Mouse (Mus musculus) monocyte, adult 2 months (primary cell): ENCODE measurements around the gene Mocs1.
A peak's percentile ranks its signal among the peaks of the same experiment; 100 is the strongest.

ENCODE experiments used
- DNase-seq, 2 experiments: peaks; one replicate each; pipeline ENCODE4 v3.0.0; 2022; ENCODE audit warnings: low spot score in 2 of 2, low read depth in 1 of 2

Gene Mocs1

DNA sequence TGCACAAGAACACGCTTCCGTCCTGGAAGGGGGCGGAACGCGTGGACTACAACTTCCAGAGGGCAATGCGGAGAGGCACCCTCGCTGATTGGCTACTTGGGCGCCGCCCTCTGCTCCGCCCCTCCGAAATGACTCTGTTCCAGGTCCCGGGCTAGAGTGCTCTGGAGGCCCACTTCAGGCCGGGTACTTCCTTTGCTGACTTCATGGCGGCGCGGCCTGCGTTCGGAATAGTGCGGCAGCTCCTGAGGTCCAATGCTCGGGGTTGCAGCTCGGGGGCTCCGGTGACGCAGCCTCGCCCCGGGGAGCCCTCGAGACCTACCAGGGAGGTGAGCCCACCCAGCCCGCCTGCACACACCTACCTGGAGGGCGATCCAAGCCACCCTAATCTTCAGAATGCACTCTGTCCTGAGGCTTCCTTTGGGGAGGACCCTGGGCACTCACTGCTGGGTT, at the start of gene Mocs1:
Gene Mocs1, plus strand, starts transcription at position 124 of the 450 bp plus-strand sequence.
- DNase-seq = peak; percentile 84 to 86

DNA sequence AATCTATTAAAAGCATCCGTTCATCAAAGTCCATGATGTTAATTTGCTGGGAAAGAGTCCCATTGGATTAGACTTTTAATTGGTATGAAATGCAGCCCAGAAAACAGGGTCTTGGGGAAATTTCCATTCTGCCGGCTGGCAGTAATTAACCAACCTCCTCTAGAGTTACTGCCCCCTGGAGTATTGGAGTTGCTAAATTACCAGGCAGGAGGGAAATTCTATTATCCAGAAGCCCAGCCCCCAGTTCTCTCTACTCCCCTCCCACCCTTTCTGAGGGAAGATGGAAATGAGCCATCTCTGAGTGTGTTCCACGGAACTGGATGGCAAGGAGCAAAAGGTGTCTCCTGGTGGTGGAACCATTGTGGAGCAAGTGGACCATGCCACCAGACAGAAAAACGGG, 48.5 kb upstream of the Mocs1 start:
- no peak for DNase-seq

DNA sequence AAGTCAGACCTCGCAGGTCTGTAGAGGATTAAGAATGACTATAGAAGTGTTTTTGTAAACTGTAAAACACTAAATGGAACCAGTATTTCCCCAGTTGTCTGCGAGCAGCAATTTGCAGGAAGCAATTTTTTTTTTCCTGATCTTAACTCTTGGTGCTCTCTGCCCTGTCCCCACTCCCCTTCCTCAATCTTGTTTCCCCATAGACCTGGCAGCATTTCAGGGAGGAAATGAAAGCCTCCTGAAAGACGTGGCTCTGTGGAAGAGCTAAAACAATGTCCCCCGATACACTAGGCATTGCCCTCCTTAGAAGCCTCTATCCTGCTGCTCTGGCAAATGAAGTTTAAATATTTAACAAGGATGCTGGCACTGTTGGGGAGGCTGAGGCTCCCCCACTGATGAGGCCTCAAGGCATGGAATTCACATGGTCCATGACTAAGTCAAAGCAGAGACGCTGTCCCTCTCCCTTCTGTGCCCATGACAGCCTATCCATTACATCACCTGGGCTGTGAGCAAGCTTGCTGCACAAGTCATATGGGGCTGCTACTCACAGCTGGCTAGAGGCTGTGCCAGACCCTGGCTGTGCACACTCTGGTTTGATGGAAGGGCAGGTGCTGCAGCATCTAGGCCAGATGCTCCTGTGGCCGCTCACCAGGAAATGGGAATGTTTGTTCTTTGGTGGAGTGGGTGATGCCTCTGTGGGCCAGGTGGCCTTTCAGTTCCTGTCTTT, 43.8 kb upstream of the Mocs1 start:
- no peak for DNase-seq

DNA sequence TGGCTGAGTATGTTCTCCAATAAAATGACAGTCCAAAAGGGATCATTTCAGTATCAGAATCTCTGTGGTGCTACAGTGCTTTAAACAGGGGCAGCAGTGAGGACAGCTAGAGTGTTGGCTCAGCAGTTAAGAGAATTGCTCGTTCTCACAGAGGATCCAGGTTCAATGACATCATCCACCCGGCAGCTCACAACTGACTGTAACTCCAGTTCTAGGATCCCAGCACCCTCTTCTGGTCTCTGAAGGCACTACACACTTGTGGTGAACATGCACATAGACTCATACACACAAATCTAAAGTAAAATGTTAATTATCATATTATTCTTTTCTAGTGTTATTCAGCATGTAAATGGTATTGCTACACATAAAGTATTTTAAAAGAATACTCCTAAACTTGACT, 40.4 kb upstream of the Mocs1 start:
- no peak for DNase-seq

DNA sequence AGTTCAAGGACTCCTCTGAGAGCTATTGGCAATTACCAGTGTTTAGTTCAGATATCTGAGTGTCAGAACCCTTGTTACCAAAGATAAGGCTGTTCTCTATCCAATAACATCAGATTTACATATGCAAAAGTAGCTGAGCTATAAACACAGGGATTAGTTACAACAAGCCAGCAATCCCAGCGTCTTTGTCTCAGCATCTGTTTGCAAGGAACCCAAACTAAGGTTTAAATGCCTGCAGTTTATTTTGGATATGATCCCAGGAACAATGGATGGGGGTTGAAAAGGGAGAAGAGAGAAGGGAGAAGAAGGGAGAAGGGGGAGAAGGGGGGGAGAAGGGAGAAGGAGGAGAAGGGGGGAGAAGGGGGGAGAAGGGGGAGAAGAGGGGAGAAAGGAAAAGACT, 35.4 kb upstream of the Mocs1 start:
- DNase-seq = no peak

DNA sequence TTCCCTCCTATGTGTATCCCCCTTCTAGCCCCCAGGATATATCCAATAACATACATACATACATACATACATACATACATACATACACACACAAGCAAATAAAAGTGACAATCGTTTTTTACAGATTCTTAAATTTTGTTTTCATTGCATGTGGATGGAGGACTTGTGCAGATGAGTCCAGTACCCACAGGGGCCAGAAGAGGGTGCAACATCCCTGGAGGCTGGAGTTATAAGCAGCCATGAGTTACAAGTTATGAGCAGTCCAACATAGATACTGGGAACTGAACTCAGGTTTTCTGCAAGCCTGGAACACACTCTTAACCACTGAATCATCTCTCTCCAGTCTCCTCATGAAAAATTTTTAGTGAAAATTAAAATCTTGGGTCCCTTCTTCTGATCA, 33.3 kb upstream of the Mocs1 start:
- DNase-seq = no peak

DNA sequence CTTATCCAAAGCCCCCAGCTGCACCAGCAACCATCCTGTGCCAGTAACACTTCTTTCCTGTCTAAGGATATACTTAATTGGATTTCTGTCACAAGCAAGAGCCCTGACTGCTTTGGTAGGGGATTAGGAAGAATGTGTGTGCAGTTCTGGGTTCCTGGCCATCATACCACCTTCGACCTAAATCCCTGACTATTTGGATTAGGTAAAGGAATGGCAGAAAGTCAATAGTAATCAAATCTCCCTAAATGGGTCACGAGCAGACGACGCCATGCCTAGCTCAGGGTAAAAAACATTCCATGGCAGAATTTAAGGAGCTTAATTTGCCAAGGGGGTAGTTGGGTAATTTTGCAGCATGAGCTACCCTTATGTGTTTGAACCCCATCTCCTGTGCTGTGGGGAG, 28.6 kb upstream of the Mocs1 start:
- DNase-seq = no peak

DNA sequence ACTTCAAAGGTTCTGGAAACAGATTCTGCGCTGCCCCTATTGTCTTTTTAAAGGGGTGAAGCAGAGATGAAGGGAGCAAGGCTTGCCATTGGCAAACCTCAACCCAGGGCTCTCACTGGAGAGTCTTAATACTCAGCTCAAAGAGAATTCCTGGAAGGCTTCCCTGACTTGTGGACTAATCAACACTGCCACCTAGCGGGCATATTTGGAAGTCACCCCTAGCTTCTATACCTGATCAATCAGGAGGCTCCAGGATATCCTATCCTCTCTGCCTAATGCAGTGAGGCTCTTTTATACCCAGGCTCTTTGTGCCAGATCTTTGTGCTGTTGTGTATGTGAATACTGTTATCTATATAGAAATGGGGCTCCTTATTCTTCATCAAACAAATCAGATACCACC, 28.0 kb upstream of the Mocs1 start:
- peak in 1 of 2 experiments; percentile 40 for DNase-seq

DNA sequence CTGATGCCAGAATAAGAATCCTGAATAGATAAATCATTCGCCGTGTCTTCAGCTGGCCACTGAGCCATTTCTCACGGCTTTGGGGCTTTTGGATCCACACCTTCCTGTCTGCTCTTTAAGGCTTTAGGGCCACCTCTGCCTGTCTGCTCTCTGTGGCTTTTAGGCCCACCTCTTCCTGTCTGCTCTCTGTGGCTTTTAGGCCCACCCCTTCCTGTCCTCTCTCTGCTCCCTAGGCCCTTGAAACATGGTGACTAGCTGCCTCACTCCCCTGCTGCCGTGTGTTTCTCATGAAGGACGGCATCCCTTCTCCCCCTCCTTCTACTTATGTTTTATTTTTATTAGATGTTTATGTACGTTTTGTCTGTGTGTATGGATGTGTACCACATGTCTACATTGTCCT, 25.0 kb upstream of the Mocs1 start:
- no peak for DNase-seq

DNA sequence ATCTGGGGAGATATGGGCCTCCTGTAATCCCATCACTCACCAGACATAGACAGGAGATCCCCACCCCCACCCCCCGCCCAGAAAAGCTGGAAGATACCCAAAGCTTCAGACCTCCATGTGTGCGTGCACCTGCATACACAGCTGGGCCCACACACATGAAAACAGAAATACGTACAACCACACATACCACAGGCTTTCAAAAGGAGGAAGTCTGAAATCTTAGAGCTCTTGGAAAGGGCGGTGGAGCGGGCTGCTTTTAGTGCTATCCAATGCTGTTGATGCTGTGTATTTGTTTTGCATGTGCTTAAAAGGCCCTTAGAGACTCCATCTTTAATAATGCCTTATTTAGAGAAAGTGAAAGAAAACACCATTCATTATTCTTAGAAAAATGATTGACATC, 22.2 kb upstream of the Mocs1 start:
- DNase-seq = no peak

DNA sequence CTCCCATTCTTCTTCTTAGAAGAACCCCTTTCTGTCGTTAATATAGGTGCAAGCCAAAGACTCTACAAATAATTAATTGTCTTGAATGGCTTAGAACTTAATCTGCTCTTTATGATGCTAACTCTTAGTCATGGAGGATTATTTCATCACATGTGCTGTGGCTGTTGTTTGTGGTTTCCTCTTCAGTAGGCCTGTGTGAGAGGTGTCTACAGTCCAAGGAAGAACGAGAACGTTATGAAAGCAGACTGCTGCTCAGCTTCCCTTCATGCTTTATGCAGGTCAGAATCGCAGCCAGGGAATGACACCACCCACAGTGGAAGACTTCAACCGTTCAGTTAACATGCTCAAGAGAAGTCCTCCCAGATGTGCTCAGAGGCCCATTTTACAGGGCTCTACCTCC, 15.2 kb upstream of the Mocs1 start:
- DNase-seq = no peak

DNA sequence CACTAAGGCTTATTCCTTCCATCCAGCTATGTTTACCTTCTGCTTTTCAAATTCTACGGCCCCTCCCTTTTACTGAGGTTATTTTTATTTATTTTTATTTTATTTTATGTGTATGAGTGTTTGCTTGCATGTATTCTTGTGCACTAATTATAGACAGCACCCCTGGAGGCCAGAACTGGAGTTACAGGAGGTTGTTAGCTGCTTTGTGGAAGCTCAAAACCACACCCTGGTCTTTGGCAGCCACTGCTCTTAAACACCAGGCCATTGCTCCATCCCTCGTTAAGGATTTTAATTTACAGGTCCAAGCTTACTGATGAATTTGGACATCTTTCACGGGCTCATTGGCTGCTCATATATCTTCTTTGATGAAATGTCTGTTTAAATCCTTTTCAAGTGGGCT, 14.6 kb upstream of the Mocs1 start:
- no peak for DNase-seq

DNA sequence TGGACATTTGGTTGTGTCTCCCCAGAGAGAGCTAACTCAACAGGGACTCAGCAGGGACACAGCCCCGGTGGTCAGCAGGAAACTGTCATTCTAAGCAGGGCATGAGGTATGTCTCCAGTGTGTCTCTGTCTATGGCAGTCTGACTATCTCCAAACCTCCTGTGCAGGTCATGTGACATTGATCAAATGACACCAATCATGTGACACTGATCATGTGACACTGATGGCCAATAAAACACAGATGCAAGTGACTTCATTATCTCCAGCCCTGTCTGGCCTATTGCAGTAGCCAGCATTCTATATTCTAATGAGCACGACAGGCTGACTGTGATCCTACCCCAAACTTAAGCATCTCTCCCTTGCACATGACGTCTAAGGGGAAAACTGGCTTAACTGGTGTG, 11.9 kb upstream of the Mocs1 start:
- no peak for DNase-seq

DNA sequence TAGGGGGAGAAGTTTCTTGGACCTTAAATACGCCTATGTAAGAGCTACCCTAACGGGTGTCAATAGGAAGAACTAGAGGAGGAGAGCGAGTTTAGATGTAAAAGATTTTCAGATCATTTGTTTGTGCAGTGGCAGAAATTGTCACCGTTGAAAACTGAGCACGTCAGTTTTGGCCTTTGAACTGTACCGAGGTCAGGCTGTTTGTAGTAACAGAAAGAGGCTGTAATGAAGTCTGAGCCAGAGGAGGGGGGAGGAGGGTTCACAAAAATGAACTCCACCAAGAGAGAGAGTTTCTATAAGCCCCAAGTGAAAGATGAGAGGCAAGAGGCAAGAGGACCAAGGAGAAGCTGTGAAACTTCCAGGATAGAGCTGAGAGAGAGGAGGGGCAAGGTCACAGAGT, 8.3 kb upstream of the Mocs1 start:
- DNase-seq = no peak

DNA sequence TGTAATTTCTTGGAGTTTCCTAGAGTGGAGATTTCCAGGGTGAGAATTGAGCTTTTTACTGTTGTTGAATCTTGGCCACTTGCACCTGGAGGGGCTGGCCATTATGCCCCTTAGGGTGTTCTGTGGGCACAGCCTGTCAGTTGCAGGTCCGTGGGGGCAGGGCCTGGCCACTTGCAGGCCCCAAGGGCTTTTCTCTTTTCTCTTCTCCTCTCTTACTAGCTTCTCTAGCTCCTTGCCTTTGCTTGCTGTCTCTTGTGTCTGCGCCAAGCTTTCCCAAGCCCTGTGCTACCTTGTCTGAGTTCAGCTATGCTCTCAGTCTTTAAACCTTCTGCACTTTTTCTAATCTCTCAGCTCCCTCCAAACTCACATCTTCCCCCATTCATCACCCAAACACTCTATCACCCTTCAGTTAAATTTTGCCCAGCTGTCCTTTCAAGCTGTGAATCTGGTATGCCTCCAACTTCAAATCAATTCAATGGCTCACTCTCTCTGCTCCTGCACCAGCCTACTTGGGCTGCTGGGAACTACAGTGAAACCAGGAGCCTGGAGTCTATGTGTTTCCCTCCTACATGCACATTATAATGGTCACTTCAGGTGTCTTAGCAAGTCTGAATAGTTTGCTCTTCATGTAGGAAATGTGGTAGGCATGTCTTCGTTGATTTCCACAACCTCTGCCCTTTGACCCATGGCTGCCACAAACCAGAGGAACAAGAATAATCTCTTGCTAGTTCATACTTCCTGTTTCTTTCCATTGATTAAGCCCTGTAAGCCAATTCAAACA, 5.7 kb upstream of the Mocs1 start:
- no peak for DNase-seq

DNA sequence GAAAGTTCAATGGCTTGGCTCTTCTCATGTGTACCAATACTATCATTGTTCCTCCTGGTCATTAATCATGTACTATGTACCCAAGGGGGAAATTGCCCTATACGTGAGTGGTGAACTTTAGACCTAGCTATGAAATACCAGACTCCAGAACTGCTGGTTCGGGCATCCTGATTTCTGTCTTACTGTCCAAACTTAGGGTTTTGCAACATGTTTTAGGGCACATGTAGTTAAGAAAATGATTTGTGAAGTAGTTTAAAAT, 5.2 kb upstream of the Mocs1 start:
- DNase-seq = no peak

DNA sequence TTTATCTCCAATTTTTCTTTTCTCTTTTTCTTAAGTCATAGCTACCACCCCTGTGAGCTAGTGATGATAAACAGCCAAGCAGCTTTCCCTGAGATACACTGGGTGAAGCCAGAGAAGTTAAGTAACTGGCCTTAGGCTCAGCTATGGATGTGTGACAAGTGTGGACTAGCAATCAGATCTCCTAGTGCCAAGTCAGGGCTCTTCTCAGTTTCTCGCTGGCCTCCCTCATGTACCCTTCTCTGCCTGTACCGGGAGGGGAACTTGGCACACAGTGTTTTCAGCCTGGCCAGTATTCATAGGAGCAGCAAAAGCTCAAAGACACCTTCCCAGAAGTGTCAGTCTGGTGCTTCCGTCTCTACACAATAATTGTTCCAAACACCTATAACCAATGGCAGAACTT, 4.3 kb upstream of the Mocs1 start:
- no peak for DNase-seq

DNA sequence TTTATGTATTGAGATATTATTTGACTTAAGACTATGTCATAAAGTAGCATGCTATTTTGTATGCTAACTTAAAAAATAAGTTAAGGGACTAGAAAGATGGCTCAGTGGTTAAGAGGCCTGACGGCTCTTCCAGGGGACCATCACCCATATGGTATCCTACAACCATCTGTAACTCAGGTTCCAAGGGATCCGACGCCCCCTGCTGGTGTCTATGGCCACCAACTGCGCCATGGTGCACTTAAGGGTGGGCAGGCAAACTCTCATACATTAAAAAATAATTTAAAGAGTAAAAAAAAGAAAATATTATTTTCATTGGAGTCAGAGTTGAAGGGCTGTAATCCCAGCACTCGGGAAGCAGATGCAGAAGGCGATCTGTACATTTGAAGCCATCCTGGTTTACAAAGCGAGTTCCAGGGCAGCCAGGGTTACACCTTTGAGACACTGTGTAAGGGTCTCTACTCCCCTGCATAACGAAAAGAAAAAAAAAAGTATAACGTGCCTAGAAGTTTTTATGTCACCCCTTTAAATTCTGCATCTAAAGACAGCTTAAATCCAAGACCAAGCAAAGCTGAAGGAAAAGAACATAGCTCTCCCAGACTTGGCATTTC, 427 bp upstream of the Mocs1 start:
- DNase-seq = no peak

DNA sequence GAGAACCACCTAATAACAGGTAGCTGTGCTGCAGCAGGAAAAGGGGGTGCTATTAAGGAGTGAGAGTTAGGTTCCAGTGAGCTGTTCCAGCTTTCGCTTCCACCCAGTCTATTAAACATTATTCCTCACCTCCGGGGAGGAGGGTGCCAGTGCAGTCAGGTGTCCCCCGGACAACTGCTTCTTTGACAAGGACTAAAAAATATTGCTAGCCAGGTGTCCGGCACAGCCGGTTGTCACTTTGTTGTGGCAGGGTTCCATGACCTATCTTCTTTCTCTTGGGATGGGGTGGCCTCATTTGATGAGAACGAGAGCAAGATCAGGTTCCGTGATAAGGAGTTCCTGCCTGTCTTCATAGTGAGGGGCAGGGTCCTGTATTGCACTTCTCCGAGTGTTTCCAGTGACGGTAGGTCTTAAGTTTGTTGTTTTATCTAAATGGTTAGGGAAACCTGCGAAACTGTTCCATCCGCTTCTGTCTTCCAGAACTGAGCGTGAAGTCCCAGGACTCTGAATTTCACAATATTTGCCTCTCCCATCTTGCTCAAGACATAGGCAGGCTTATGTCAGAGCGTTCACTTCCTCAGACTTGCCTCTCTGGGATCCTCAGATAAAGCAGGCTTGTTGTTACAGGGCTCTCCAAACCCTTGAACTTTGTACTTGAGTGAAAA, 721 bp downstream of the Mocs1 start:
- DNase-seq = peak; percentile 37 to 55

DNA sequence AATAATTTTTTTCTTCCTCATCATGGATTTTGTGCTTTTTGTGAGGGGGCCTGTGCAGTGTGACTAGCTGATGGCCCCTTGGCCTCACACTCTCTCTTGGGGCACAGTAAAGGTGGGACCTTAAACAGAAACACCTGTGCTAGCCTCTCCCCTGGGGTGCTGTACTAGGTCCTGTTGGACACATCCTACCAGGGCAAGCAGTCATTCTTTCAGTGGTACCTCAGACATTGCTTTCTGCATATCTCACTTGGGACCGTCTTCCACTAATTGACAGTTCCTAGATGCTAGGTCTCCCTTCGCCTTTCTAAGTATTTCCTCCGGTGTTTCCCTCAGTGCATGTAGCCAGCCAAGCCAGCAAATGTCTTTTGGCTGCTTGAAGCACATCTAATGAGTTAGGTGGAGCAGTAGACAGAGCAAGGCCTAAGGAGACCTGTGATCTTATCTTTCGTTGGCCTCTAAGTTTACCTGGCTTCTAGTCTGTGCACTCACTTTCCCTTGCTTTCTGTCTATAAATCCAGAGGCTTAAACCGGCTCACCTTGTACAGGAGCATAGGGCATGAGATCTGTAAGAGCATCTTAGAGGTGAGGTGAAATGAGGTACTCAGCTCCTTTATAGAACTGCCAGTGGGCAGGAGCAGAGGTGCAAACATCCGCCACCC, 1.4 kb downstream of the Mocs1 start:
- DNase-seq = no peak

DNA sequence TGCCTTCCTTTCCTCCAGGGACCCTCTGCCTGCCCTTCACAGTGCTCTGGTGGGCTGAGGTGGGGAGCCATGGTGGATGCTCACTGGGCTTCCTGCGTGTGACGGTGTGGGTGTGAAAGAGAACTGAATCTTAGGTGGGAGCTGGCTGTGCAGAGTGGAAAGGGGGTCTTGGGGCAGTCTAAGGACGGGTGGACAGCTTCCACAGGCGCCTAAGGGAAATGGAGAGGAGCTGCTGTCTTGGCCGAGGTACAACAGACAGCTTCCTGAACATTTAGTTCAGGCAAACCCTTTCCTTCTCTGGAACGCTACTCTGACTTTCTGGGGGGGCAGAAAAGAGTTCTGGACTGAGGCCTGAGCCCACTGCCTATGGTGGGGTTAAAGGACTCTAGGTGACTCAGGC, 2.0 kb downstream of the Mocs1 start:
- DNase-seq = no peak

DNA sequence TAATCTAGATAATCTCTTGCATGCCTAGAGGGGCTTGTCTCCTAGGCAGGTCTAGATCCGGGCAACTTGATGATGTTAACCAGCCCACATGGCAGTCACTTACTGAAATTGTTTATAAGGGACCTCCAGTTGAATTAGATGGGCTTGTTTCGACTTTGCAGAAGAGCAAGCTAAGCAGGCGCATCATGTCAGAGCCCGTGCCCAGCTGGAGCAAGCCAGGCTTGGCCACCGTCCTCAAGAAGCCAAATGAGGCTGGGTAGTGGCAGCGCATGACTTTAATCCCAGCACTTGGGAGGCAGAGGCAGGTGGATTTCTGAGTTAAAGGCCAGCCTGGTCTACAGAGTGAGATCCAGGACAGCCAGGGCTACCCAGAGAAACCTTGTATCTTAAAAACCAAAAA, 3.0 kb downstream of the Mocs1 start:
- DNase-seq = no peak
